Mouse (Mus musculus) mature B cell (primary cell): ENCODE results near the gene Oas1c.
"Not testable (repeated sequence)": the region's sequence is repeated elsewhere in the genome, so short reads cannot be mapped to it uniquely, and the experiment has no call there.

Experiments
- in situ Hi-C: fragments of 300-500 bp; cut with MboI; formaldehyde crosslinking; loops from 2 replicates; pipeline ENCODE4 v1.14.3; 2019

Gene Oas1c

GRCm38 (mm10) chr5:120811951-120812819 lies at the start of gene Oas1c:
Oas1c (minus strand) TSS chr5:120812514.
- in situ Hi-C loops = no loop called here

DNA sequence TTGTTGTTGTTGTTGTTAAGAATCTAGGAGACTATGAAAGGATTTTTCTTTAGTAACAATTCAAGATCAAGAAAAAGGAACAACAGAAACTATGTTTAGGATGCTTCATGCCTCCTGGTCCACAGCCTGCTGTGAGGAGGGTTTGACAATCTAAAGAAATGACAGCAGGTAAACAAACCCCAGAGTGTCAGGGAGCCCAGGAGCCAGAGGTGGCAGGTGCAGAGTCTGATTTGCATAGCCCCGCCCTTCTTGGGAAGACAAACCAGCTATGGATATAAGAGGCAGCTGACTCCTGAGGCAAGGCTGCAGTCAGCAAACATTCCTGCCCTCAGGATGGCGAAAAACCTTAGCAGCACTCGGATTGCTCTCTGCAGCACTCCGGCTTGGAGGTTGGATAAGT lies 48.8 kb upstream of the Oas1c start, which contains the start of gene Oas1h:
TSS of gene Oas1h (plus strand) at position 301 of the 400 bp plus-strand sequence.
- in situ Hi-C loops = no loop called here

GRCm38 (mm10) chr5:120859241-120859640 lies 46.9 kb upstream of the Oas1c start:
- in situ Hi-C loops = no loop called here

- in situ Hi-C loops = no loop called here
Observed at GRCm38 (mm10) chr5:120849601-120850136, 37.4 kb upstream of the Oas1c start.

DNA sequence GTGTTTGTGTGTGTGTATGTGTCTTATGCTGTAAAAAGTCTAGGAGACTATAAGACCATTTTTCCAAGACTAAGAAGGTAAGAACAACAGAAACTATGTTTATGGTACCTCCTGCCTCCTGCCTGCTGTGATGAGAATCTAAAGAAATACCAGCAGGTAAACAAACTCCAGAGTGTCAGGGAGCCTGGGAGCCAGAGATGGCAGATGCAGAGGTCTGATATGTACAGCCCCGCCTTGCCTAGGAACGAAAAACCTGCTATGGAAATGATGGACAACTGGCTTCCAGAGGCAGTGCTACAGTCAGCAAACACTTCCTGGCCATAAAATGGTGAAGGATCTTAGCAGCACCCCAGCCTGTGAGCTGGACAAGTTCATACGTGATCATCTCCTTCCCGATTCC lies 34.8 kb upstream of the Oas1c start, which contains the start of gene Oas1f:
TSS of gene Oas1f (plus strand) at position 301 of the 400 bp plus-strand sequence.
- in situ Hi-C loops = no loop called here

GRCm38 (mm10) chr5:120844713-120845112 lies 32.4 kb upstream of the Oas1c start:
- in situ Hi-C loops = no loop called here

GRCm38 (mm10) chr5:120836731-120837585 lies 24.6 kb upstream of the Oas1c start:
- in situ Hi-C loops = no loop called here

- in situ Hi-C loops = no loop called here
Observed at GRCm38 (mm10) chr5:120833335-120834280, 21.3 kb upstream of the Oas1c start.

GRCm38 (mm10) chr5:120831031-120831430 lies 18.7 kb upstream of the Oas1c start:
- in situ Hi-C loops = no loop called here

GRCm38 (mm10) chr5:120818999-120819398 lies 6.7 kb upstream of the Oas1c start:
- in situ Hi-C loops = no loop called here

DNA sequence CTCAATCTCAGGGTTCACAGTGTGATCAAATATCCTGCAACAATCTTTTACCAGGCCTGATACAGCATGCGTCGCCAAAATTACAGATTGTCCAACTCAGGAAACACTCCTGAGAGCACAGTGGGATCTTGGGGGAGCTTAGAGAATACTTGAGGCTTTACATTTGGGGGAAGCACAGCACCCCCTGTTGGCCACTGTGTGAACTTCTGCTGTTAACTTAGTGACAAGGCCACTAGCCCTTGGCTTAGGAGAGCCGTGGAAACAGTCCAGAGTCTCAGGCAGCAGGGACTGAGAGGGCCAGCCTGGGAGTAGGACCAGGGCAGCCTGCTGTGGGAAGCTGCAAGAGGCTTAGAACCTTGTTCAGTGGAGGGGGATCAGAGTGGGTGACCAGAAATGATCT lies 3.6 kb upstream of the Oas1c start:
- in situ Hi-C loops = no loop called here

- in situ Hi-C loops = no loop called here
Observed at GRCm38 (mm10) chr5:120813023-120813422, 709 bp upstream of the Oas1c start.

DNA sequence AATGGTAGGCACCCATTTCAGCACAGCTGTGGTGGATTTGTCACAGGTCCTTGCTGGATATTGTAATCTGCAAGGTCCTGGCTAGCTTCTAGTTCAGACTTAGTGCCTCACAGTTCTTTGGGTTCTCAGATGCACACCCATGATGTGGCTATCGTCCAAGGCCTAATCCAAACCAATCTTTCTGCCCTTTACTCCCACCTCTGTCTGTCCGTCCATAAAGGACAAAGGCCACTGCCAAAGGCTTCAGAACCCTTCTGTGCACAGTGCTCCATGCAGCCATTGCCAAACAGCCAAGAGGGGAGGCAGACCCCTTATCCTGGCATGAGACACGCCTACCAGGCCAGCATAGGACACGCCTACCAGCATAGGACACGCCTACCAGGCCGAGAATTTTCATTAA lies 3.1 kb downstream of the Oas1c start:
- in situ Hi-C loops = no loop called here

GRCm38 (mm10) chr5:120806458-120806857 lies 5.9 kb downstream of the Oas1c start:
- in situ Hi-C loops = no loop called here

DNA sequence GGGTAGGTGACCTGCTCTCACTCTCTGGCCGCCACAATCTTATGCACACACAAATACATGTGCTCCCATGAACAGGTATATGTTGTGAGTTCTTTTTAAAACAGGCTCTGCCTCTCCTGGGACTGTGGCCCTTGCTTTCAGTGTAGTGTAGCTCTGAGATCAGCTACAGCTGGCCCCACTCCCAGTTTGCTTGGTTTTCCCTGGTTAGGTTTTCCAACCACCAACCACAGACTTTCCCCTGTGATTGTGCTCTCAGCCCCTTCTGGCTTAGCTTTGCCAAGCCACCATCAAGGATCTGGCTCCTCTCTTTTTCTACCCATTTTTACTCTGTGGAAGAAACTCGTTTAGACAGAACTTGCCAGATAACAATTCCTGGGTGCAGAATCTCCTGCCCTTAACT lies 8.7 kb downstream of the Oas1c start:
- in situ Hi-C loops = no loop called here

DNA sequence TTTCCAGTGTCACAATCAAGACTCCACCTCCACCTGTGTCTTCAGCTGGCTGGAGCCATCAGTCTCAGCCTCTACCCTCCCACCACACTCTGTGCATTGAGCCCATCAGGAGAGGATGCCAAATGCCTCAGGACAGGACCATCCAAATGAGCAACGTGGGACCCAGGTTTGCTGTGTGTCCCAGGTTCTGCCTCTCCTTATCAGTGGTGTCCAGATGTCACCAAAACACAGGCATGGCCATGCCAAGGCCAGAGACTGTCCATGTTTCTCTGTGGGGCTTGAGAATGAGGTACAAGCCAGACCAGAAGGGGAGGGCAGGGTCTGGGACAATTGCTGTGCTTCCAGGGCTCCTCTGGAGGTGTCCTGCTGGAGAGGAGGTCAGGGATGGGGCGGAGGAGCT lies 13.4 kb downstream of the Oas1c start:
- in situ Hi-C loops = not testable (repeated sequence)

- in situ Hi-C loops = not testable (repeated sequence)
Observed at GRCm38 (mm10) chr5:120798147-120798546, 14.2 kb downstream of the Oas1c start.

- in situ Hi-C loops = not testable (repeated sequence)
Observed at GRCm38 (mm10) chr5:120795480-120796034, 16.8 kb downstream of the Oas1c start, which contains the start of gene Oas1e. Oas1e (minus strand) TSS chr5:120795530.

GRCm38 (mm10) chr5:120793043-120793442 lies 19.3 kb downstream of the Oas1c start:
- in situ Hi-C loops = no loop called here

DNA sequence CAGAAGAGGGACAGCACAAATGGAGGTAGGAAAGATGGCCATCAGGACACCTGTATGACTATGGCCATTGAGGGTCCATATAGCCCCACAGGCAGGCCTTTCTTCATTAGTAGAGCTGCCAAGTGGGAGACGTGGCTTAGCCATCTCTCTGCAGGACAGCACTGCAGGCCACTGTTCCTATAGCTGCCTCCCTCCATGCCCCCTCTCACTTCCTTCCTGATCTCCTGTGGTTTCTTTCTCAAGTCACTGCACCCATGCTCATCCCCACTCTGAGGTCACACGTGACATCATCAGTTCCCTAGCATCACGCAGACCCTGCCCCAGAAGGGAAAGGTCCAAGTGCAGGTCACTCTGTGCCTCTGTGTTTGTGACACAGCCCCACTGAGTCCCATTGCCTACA lies 25.3 kb downstream of the Oas1c start:
- in situ Hi-C loops = no loop called here

DNA sequence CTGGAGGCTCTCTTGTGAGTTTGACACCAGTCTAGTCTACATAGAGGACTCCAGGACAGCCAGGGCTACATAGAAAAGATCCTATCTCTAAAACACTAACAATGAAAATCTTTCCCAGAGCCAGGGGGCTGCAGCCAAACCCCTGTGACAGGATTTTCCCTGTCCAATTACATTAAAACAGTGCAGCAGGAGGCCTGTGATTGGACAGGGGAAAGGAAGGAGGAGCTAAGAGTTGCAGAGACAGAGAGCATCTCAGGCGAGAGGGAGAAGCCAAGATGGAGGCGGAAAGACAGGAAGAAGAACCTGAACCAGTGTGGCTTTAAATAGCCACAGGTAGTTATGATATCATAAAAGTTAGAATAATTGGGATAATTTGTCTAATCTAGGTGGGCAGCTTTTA lies 29.9 kb downstream of the Oas1c start:
- in situ Hi-C loops = no loop called here
